Mouse (Mus musculus) brain, embryonic 14.5 days (tissue): ENCODE measurements around the gene Pitpnb.

Source experiments
- CTCF ChIP-seq: fragments of 200-500 bp; IDR thresholded peaks from 2 replicates; pipeline ENCODE4 v1.5.1; 2012; ENCODE audit warnings: inconsistent platforms, mild to moderate bottlenecking, moderate library complexity, borderline replicate concordance; ENCODE audit not compliant: insufficient read depth, insufficient read length; ENCODE audit errors: extremely low read depth
- POLR2A ChIP-seq: fragments of 200-500 bp; IDR thresholded peaks from 2 replicates; pipeline ENCODE4 v1.6.1; 2012; ENCODE audit warnings: mild to moderate bottlenecking, inconsistent platforms, borderline replicate concordance; ENCODE audit not compliant: poor library complexity, insufficient read depth, insufficient read length, severe bottlenecking; ENCODE audit errors: extremely low read depth

DNA sequence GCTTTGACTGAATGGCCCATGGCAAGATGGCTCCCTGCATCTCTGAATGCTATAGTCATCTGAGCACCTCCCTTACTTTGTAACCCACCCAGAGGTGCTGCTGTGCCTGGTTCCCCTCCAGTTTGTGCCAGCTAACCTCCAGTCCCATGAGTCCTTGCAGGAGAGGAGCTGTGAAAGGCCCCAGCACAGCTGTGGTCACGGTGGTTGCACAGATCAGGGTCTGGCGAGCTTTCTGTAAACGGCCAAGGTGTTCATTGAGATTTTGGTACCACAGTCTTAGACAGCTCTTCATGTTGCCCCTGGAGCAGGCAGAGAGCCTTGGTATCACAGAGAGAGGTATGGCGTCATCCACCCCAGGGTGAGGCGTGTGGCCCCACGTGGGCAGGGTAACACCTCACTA lies 60.9 kb downstream of the Pitpnb start:
- TF ChIP-seq CTCF: no peak
- no peak for TF ChIP-seq POLR2A
